Mouse (Mus musculus) liver, adult 2 months (tissue): ENCODE data around the gene Wsb2.

ENCODE experiments used
- CTCF ChIP-seq: fragments of 200-500 bp; IDR thresholded peaks from 2 replicates; pipeline ENCODE4 v1.5.1; 2011; ENCODE audit warnings: low read depth, low read length, control low read depth
- POLR2A ChIP-seq: fragments of 200-500 bp; IDR thresholded peaks from 2 replicates; pipeline ENCODE4 v1.6.1; 2011; ENCODE audit warnings: low read length, control low read depth; ENCODE audit not compliant: insufficient read depth; ENCODE audit errors: extremely low read depth

- TF ChIP-seq CTCF (0 out of 2 replicates have a peak, but pooled peaks have one; percentile 4), POLR2A (no peak)
These were observed 38.1 kb upstream of the Wsb2 start, which contains the start of gene Vsig10 for GRCm38 (mm10) chr5:117318741-117319629.
